Mouse (Mus musculus): ENCODE measurements around the gene Gins2.

DNA sequence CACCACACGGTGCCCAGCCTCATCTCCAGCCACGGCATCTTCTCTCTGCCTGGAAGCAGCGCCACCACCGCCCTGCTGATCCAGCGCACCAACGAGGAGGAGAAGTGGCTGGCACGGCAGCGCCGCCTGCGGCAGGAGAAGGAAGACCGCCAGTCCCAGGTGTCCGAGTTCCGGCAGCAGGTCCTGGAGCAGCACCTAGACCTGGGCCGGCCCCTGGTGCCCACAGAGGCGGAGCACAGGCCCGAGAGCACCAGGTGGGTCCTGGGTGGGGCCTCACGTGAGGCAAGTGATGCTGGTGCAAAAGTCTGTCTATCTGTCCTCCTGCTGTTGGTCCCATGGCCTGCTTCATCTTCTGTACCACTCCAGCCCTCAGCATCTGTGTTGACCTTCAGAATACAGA, 20.0 kb downstream of the Gins2 start:
- no peak for TF ChIP-seq POLR2AphosphoS5 (IDR thresholded peaks at IDR 0.05; ENCODE audit: borderline replicate concordance, low read depth, low read length)
- TF ChIP-seq MYC (IDR thresholded peaks at IDR 0.05; ENCODE audit: low read depth, low read length), result no peak
- no peak for TF ChIP-seq TBP (IDR thresholded peaks at IDR 0.05; ENCODE audit: low read depth, low read length)
- TF ChIP-seq CTCF (IDR thresholded peaks at IDR 0.05 in 2 of 3, conservative IDR thresholded peaks at IDR 0.05 in 1 of 3; ENCODE audit: control insufficient read depth in 1 of 3, insufficient read depth in 1 of 3, low read depth in 2 of 3, low read length in 3 of 3, poor library complexity in 1 of 3, severe bottlenecking in 1 of 3), result no peak
- TF ChIP-seq NRF1 (IDR thresholded peaks at IDR 0.05; ENCODE audit: insufficient read depth, low read depth, low read length, poor library complexity, severe bottlenecking), result no peak
- no peak for TF ChIP-seq MYB (IDR thresholded peaks at IDR 0.05; ENCODE audit: low read depth, low read length)
- no peak for TF ChIP-seq SMC3 (IDR thresholded peaks at IDR 0.05; ENCODE audit: low read depth, low read length)
- TF ChIP-seq USF1 (IDR thresholded peaks at IDR 0.05; ENCODE audit: low read depth, low read length), result no peak
- TF ChIP-seq UBTF (IDR thresholded peaks at IDR 0.05; ENCODE audit: borderline replicate concordance, insufficient read depth, low read depth, low read length), result no peak
- no peak for TF ChIP-seq MEF2A (IDR thresholded peaks at IDR 0.05; ENCODE audit: extremely low read depth, insufficient replicate concordance, low read depth, low read length, poor library complexity, severe bottlenecking)
- no peak for TF ChIP-seq BHLHE40 (IDR thresholded peaks at IDR 0.05; ENCODE audit: borderline replicate concordance, low read depth, low read length)
- TF ChIP-seq ETS1 (IDR thresholded peaks at IDR 0.05; ENCODE audit: low read depth, low read length), result no peak
